Mouse (Mus musculus): ENCODE measurements at regions not wholly inside any gene's neighbourhood (a gene's known extent, or its start where the extent isn't known, plus 50 kb on each side); places are given as distances from the start of the nearest gene placed in this dataset.

DNA sequence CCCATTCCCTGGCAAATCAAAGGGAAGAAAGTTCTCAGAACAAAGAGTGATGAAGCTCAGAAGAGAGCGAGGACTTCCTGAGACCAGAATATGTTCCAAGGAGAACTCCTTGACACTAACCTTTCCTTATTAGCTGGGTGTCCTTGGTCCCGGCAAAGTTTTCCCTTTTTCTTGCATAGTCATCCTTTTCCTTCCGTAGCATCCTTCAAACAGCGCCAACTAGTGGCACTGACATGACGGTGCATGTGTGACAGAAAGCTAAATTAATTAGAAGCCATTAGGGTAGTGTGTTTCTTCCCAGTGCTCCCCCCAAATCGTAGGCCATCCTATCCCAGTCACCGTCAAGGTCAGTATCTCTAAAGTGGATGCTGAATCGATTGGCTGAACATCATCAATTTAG, 100.5 kb upstream of the Cand1 start:
- Histone ChIP-seq H3K4me1 (ENCODE audit: control insufficient read depth, insufficient read depth, low read length) (no peaks in the 10 kb centered on the region), H3K27ac (ENCODE audit: control insufficient read depth, insufficient read depth, low read depth, low read length) (no peak overlapping the region), H3K27me3 (ENCODE audit: control insufficient read depth, insufficient read depth, low read length) (no peaks in the 10 kb centered on the region), H3K36me3 (ENCODE audit: control insufficient read depth, insufficient read depth, low read length) (no peaks in the 10 kb centered on the region), H3K4me3 (ENCODE audit: control insufficient read depth, low read depth, low read length) (no peak overlapping the region)
- no peak for TF ChIP-seq POLR2A (IDR thresholded peaks at IDR 0.05; ENCODE audit: control insufficient read depth, low read depth, low read length)
- no peak; the same call in 1 of the 2 replicates for TF ChIP-seq CTCF (IDR thresholded peaks at IDR 0.05; ENCODE audit: control insufficient read depth, insufficient read depth, insufficient replicate concordance, low read depth, low read length)

GRCm38 (mm10) chr10:119326912-119327311, 87.1 kb upstream of the Cand1 start:
- Histone ChIP-seq H3K36me3 (ENCODE audit: control insufficient read depth, insufficient read depth, low read length) (no peaks in the 10 kb centered on the region), H3K27me3 (ENCODE audit: control insufficient read depth, insufficient read depth, low read length) (no peaks in the 10 kb centered on the region), H3K4me3 (ENCODE audit: control insufficient read depth, low read depth, low read length) (no peak overlapping the region), H3K4me1 (ENCODE audit: control insufficient read depth, insufficient read depth, low read length) (no peaks in the 10 kb centered on the region), H3K27ac (ENCODE audit: control insufficient read depth, insufficient read depth, low read depth, low read length) (no peak overlapping the region)
- TF ChIP-seq POLR2A (IDR thresholded peaks at IDR 0.05; ENCODE audit: control insufficient read depth, low read depth, low read length) (no peak), CTCF (IDR thresholded peaks at IDR 0.05; ENCODE audit: control insufficient read depth, insufficient read depth, insufficient replicate concordance, low read depth, low read length) (no peak)

DNA sequence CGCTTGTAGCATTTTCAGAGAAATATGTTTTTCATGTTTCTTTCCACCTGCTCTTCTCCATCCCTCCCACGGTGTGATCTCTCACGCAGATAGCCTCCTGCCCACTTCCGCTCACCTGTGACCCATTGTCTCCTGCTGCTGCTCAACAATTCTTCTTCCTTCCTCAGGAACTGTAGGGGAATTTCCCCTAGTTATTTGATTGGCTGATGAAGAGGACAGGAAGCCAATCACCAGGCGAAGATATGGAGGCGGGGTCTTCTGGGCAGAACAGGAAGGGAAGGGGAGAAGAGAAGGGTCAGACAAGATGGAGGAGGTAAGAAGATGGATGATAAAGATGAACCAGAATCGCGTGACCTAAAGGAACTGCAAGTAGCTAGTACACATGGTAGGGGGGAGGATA, 80.1 kb upstream of the Cand1 start:
- H3K27ac ChIP-seq (ENCODE audit: control insufficient read depth, insufficient read depth, low read depth, low read length) = no peak overlapping the region
- H3K4me3 ChIP-seq (ENCODE audit: control insufficient read depth, low read depth, low read length) = peak overlapping the region; percentile 78
- peaks cover 2% of the 10 kb centered on the region; the same call in 1 of the 2 replicates for H3K4me1 ChIP-seq (ENCODE audit: control insufficient read depth, insufficient read depth, low read length)
- no peaks in the 10 kb centered on the region for H3K36me3 ChIP-seq (ENCODE audit: control insufficient read depth, insufficient read depth, low read length)
- TF ChIP-seq POLR2A (IDR thresholded peaks at IDR 0.05; ENCODE audit: control insufficient read depth, low read depth, low read length) (no peak), CTCF (IDR thresholded peaks at IDR 0.05; ENCODE audit: control insufficient read depth, insufficient read depth, insufficient replicate concordance, low read depth, low read length) (no peak)
- H3K27me3 ChIP-seq (ENCODE audit: control insufficient read depth, insufficient read depth, low read length) = no peaks in the 10 kb centered on the region

DNA sequence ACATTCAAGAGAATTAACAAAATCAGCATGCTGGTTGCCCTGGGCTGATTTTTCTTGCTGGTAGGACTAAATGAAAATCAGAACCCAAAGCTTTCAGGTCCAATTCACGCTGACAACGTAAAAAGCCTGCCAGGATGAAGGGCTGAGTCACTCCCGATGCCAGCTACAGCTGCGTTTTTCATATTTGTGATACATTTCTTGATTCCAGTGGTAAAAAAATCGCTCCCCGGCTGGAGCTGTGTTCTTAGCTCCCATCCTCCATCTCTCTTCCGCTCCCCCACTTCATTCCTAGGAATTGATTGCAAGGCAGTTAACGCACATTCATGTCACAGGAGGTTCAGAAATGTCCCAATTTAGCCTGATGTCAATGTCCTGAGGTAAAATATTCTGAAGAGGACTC, 78.6 kb upstream of the Cand1 start:
- H3K4me3 ChIP-seq (ENCODE audit: control insufficient read depth, low read depth, low read length) = no peak overlapping the region
- TF ChIP-seq CTCF (IDR thresholded peaks at IDR 0.05; ENCODE audit: control insufficient read depth, insufficient read depth, insufficient replicate concordance, low read depth, low read length) = no peak

DNA sequence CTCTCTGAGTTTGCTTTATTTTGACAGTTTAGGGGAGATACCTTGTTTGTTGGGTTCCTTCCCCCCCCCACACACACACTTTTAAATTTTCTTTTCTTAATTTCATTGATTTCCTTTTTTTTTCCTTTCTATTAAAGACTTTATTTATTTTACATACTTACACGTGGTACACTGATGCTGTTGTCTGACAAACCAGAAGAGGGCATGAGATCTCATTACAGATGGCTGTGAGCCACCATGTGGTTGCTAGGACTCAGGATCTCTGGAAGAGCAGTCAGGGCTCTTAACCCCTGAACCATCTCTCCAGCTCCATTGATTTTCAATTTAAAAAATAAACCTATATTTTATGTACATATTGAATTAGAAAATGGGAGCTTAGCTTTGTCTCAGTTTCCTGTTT, 71.7 kb upstream of the Cand1 start:
- no peaks in the 10 kb centered on the region for H3K36me3 ChIP-seq (ENCODE audit: control insufficient read depth, insufficient read depth, low read length)
- TF ChIP-seq POLR2A (IDR thresholded peaks at IDR 0.05; ENCODE audit: control insufficient read depth, low read depth, low read length) (no peak), CTCF (IDR thresholded peaks at IDR 0.05; ENCODE audit: control insufficient read depth, insufficient read depth, insufficient replicate concordance, low read depth, low read length) (no peak)
- no peak overlapping the region for H3K4me3 ChIP-seq (ENCODE audit: control insufficient read depth, low read depth, low read length)
- no peak overlapping the region for H3K27ac ChIP-seq (ENCODE audit: control insufficient read depth, insufficient read depth, low read depth, low read length)
- no peaks in the 10 kb centered on the region for H3K4me1 ChIP-seq (ENCODE audit: control insufficient read depth, insufficient read depth, low read length)
- H3K27me3 ChIP-seq (ENCODE audit: control insufficient read depth, insufficient read depth, low read length) = no peaks in the 10 kb centered on the region

More for the DNA sequence above, 78.6 kb upstream of the Cand1 start:
- Histone ChIP-seq H3K4me1 (ENCODE audit: control insufficient read depth, insufficient read depth, low read length) (peaks cover 2% of the 10 kb centered on the region; the same call in 1 of the 2 replicates), H3K27ac (ENCODE audit: control insufficient read depth, insufficient read depth, low read depth, low read length) (no peak overlapping the region), H3K36me3 (ENCODE audit: control insufficient read depth, insufficient read depth, low read length) (no peaks in the 10 kb centered on the region), H3K27me3 (ENCODE audit: control insufficient read depth, insufficient read depth, low read length) (no peaks in the 10 kb centered on the region)

- H3K27ac ChIP-seq (ENCODE audit: control insufficient read depth, insufficient read depth, low read depth, low read length) = no peak overlapping the region
- H3K36me3 ChIP-seq (ENCODE audit: control insufficient read depth, insufficient read depth, low read length) = no peaks in the 10 kb centered on the region
- TF ChIP-seq CTCF (IDR thresholded peaks at IDR 0.05; ENCODE audit: control insufficient read depth, insufficient read depth, insufficient replicate concordance, low read depth, low read length) (no peak), POLR2A (IDR thresholded peaks at IDR 0.05; ENCODE audit: control insufficient read depth, low read depth, low read length) (no peak)
- no peak overlapping the region for H3K4me3 ChIP-seq (ENCODE audit: control insufficient read depth, low read depth, low read length)
- no peaks in the 10 kb centered on the region for H3K27me3 ChIP-seq (ENCODE audit: control insufficient read depth, insufficient read depth, low read length)
- H3K4me1 ChIP-seq (ENCODE audit: control insufficient read depth, insufficient read depth, low read length) = peaks cover 4% of the 10 kb centered on the region
These were observed 55.9 kb upstream of the Cand1 start for GRCm38 (mm10) chr10:119295740-119296139.

DNA sequence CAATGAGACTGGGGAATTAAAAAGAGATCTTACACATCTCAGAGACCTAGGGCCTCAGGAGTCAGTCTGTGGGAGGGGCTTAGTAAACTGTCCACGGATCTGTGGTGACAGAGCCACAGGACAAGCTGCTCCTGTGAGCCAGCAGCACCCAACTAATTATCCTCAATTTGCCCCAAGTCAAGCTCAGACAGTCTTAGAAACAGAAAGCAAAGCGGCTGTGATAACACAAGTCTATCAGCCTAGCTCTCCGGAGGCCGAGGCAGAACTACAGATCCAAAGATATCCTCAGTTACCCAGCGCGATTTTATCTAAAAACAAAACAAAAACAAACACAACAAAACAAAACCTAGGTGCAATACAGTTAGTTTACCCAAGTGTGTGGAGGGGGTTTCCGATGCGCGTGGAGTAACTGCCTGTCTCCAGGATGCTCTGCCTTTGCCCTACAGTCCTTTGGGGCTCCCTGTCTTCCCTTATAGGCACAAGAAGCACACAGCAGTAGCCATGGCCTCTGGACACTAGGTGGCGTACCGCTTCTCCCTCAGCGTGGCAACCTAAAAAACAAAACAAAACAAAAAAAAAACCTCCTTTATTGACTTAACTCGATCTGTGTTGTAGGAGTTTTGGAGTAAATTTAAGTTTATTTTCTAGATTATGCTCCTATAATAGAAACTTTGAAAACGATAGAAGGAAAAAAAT, 54.7 kb upstream of the Cand1 start:
- Histone ChIP-seq H3K27ac (ENCODE audit: control insufficient read depth, insufficient read depth, low read depth, low read length) (no peak overlapping the region), H3K4me1 (ENCODE audit: control insufficient read depth, insufficient read depth, low read length) (peaks cover 4% of the 10 kb centered on the region), H3K4me3 (ENCODE audit: control insufficient read depth, low read depth, low read length) (peak overlapping the region; percentile 62), H3K36me3 (ENCODE audit: control insufficient read depth, insufficient read depth, low read length) (no peaks in the 10 kb centered on the region), H3K27me3 (ENCODE audit: control insufficient read depth, insufficient read depth, low read length) (no peaks in the 10 kb centered on the region)
- peak; percentile 70; the same call in 1 of the 2 replicates for TF ChIP-seq CTCF (IDR thresholded peaks at IDR 0.05; ENCODE audit: control insufficient read depth, insufficient read depth, insufficient replicate concordance, low read depth, low read length)
- no peak for TF ChIP-seq POLR2A (IDR thresholded peaks at IDR 0.05; ENCODE audit: control insufficient read depth, low read depth, low read length)
